Mouse (Mus musculus): Measurements from ENCODE around the gene Dlx6.

- no peak for TF ChIP-seq POLR2A (IDR thresholded peaks at IDR 0.05; ENCODE audit: extremely low read depth, insufficient read depth, low read length)
- TF ChIP-seq CTCF (IDR thresholded peaks at IDR 0.05; ENCODE audit: extremely low read depth, insufficient read depth, low read length): no peak
Measured at GRCm38 (mm10) chr6:6872873-6873272, 9.7 kb downstream of the Dlx6 start.
